ENCODE assay signal across 8 mouse cellular contexts in genomic region chr14:52256311-52257175, GRCm38 (mm10). TPM values are rescaled to one million over a fixed set of nuclear protein-coding genes. Genes with fewer than 3 reads are reported as not detected.
DNase-seq lines count a peak whose midpoint lies in the region; ATAC-seq lines count a peak whose summit lies in the region.

No protein-coding gene starts in this region.

- peak overlapping the region; percentile 74 for H3K4me3 ChIP-seq in heart, embryonic 16.5 days (ENCODE audit: low read length)
- H3K4me3 ChIP-seq in limb, embryonic 15.5 days, result peak overlapping the region; percentile 86
- H3K4me3 ChIP-seq in neural tube, embryonic 11.5 days (ENCODE audit: low read depth, low read length), result peak overlapping the region; percentile 92

- H3K4me1 ChIP-seq in heart, embryonic 16.5 days (ENCODE audit: control insufficient read depth, insufficient read depth, low read length), result peaks cover 7% of the 10 kb centered on the region
- peaks cover 8% of the 10 kb centered on the region for H3K4me1 ChIP-seq in limb, embryonic 15.5 days
- peaks cover 10% of the 10 kb centered on the region for H3K4me1 ChIP-seq in neural tube, embryonic 11.5 days (ENCODE audit: control insufficient read depth, insufficient read depth, low read length)

- peak overlapping the region; percentile 85 for H3K4me2 ChIP-seq in heart, embryonic 16.5 days (ENCODE audit: low read depth, low read length)
- H3K4me2 ChIP-seq in limb, embryonic 15.5 days, result peak overlapping the region; percentile 67
- H3K4me2 ChIP-seq in neural tube, embryonic 11.5 days (ENCODE audit: low read depth), result peak overlapping the region; percentile 52

- DNase-seq in CD4-positive, CD25-positive, alpha-beta regulatory T cell, adult 2 months (ENCODE audit: low read depth, low spot score), result peak; percentile 39
- DNase-seq in spleen, adult 12 weeks (ENCODE audit: low spot score), result peak; percentile 15
- DNase-seq in spleen, postnatal 14 days (ENCODE audit: low spot score in 2 of 2), result no peak
- DNase-seq in neural tube, embryonic 11.5 days (ENCODE audit: low spot score), result peak; percentile 23
- DNase-seq in testis, postnatal 10 days (ENCODE audit: low spot score), result no peak

- no peaks in the 10 kb centered on the region for H3K27me3 ChIP-seq in heart, embryonic 16.5 days (ENCODE audit: control insufficient read depth, insufficient read depth, low read length)
- H3K27me3 ChIP-seq in limb, embryonic 15.5 days, result no peaks in the 10 kb centered on the region
- H3K27me3 ChIP-seq in neural tube, embryonic 11.5 days (ENCODE audit: control insufficient read depth, insufficient read depth, low read length), result no peaks in the 10 kb centered on the region

- no peak for ATAC-seq in CD4-positive, CD25-positive, alpha-beta regulatory T cell, adult 4 months
- ATAC-seq in heart, embryonic 16.5 days (replicated peaks; ENCODE audit: extremely low read depth, insufficient read depth, low FRiP score), result no peak
- ATAC-seq in limb, embryonic 15.5 days (ENCODE audit: insufficient number of reproducible peaks, low FRiP score, low TSS enrichment, low read depth), result no peak
- ATAC-seq in neural tube, embryonic 11.5 days (ENCODE audit: insufficient read depth, low FRiP score, low TSS enrichment), result no peak

- peak overlapping the region; percentile 87 for H3K27ac ChIP-seq in heart, embryonic 16.5 days (ENCODE audit: low read length)
- peak overlapping the region; percentile 92 for H3K27ac ChIP-seq in limb, embryonic 15.5 days
- H3K27ac ChIP-seq in neural tube, embryonic 11.5 days (ENCODE audit: low read depth, low read length), result no peak overlapping the region; the same call in 1 of the 2 replicates

- H3K36me3 ChIP-seq in heart, embryonic 16.5 days (ENCODE audit: control insufficient read depth, insufficient read depth), result no peaks in the 10 kb centered on the region
- H3K36me3 ChIP-seq in limb, embryonic 15.5 days, result peaks cover 4% of the 10 kb centered on the region; the same call in 1 of the 2 replicates
- H3K36me3 ChIP-seq in neural tube, embryonic 11.5 days (ENCODE audit: control insufficient read depth, insufficient read depth, low read length), result no peaks in the 10 kb centered on the region

- no peaks in the 10 kb centered on the region for H3K9me3 ChIP-seq in heart, embryonic 16.5 days (replicated peaks; ENCODE audit: control insufficient read depth, low read length)
- H3K9me3 ChIP-seq in limb, embryonic 15.5 days, result no peaks in the 10 kb centered on the region
- H3K9me3 ChIP-seq in neural tube, embryonic 11.5 days (ENCODE audit: control insufficient read depth, low read length), result no peaks in the 10 kb centered on the region

- H3K9ac ChIP-seq in heart, embryonic 16.5 days (ENCODE audit: low read length), result peak overlapping the region; percentile 93
- peak overlapping the region; percentile 70 for H3K9ac ChIP-seq in limb, embryonic 15.5 days
- H3K9ac ChIP-seq in neural tube, embryonic 11.5 days (ENCODE audit: low read length), result peak overlapping the region; percentile 94

- WGBS in heart, embryonic 16.5 days, result 5% methylated on average over 18 of the region's 18 CpGs
- WGBS in limb, embryonic 15.5 days, result 6% methylated on average over 18 of the region's 18 CpGs
- WGBS in neural tube, embryonic 11.5 days, result 9% methylated on average over 18 of the region's 18 CpGs

RNA-seq across cellular contexts. Expression of gene Chd8, which starts 1.0 kb away (rescaled TPM):
- polyA plus RNA-seq in CD4-positive, CD25-positive, alpha-beta regulatory T cell, adult 4 months (2017; shearing (Covaris generic)), result 10 to 100 TPM; 76.7 to 83.0 TPM
- polyA plus RNA-seq in heart, embryonic 16.5 days (2015; fragmentation: Nextera tagmentation; extraction: Ambion mirVana), result 20.8 and 21.9 TPM in 2 replicates
- 27.5 and 31.9 TPM in 2 replicates for polyA plus RNA-seq in limb, embryonic 15.5 days (2015; fragmentation: Nextera tagmentation; extraction: Ambion mirVana)
- polyA plus RNA-seq in neural tube, embryonic 11.5 days (2014; fragmentation: Nextera tagmentation; extraction: Ambion mirVana), result 56.4 and 58.4 TPM in 2 replicates

RNA-seq across cellular contexts. Expression of gene Tox4, which starts 22.4 kb away (rescaled TPM):
- polyA plus RNA-seq in CD4-positive, CD25-positive, alpha-beta regulatory T cell, adult 4 months (2017; shearing (Covaris generic)), result 10 to 100 TPM; 67.6 to 86.8 TPM
- 28.8 and 33.7 TPM in 2 replicates for polyA plus RNA-seq in heart, embryonic 16.5 days (2015; fragmentation: Nextera tagmentation; extraction: Ambion mirVana)
- 41.8 and 45.8 TPM in 2 replicates for polyA plus RNA-seq in limb, embryonic 15.5 days (2015; fragmentation: Nextera tagmentation; extraction: Ambion mirVana)
- polyA plus RNA-seq in neural tube, embryonic 11.5 days (2014; fragmentation: Nextera tagmentation; extraction: Ambion mirVana), result 52.0 and 54.9 TPM in 2 replicates

RNA-seq across cellular contexts. Expression of gene Rab2b, which starts 22.8 kb away (rescaled TPM):
- 10 to 100 TPM; 17.0 to 25.5 TPM for polyA plus RNA-seq in CD4-positive, CD25-positive, alpha-beta regulatory T cell, adult 4 months (2017; shearing (Covaris generic))
- polyA plus RNA-seq in heart, embryonic 16.5 days (2015; fragmentation: Nextera tagmentation; extraction: Ambion mirVana), result 15.5 and 16.5 TPM in 2 replicates
- 24.0 and 25.0 TPM in 2 replicates for polyA plus RNA-seq in limb, embryonic 15.5 days (2015; fragmentation: Nextera tagmentation; extraction: Ambion mirVana)
- polyA plus RNA-seq in neural tube, embryonic 11.5 days (2014; fragmentation: Nextera tagmentation; extraction: Ambion mirVana), result 38.2 and 40.9 TPM in 2 replicates

RNA-seq across cellular contexts. Expression of gene Mettl3, which starts 48.4 kb away (rescaled TPM):
- 10 to 100 TPM; 48.2 to 65.2 TPM for polyA plus RNA-seq in CD4-positive, CD25-positive, alpha-beta regulatory T cell, adult 4 months (2017; shearing (Covaris generic))
- polyA plus RNA-seq in heart, embryonic 16.5 days (2015; fragmentation: Nextera tagmentation; extraction: Ambion mirVana), result 28.1 and 28.7 TPM in 2 replicates
- 36.6 and 41.6 TPM in 2 replicates for polyA plus RNA-seq in limb, embryonic 15.5 days (2015; fragmentation: Nextera tagmentation; extraction: Ambion mirVana)
- 47.1 and 54.6 TPM in 2 replicates for polyA plus RNA-seq in neural tube, embryonic 11.5 days (2014; fragmentation: Nextera tagmentation; extraction: Ambion mirVana)

RNA-seq across cellular contexts. Expression of gene Supt16, which starts 59.3 kb away (rescaled TPM):
- 10 to 100 TPM; 37.9 to 39.5 TPM for polyA plus RNA-seq in CD4-positive, CD25-positive, alpha-beta regulatory T cell, adult 4 months (2017; shearing (Covaris generic))
- polyA plus RNA-seq in heart, embryonic 16.5 days (2015; fragmentation: Nextera tagmentation; extraction: Ambion mirVana), result 26.4 and 28.1 TPM in 2 replicates
- 47.4 and 51.4 TPM in 2 replicates for polyA plus RNA-seq in limb, embryonic 15.5 days (2015; fragmentation: Nextera tagmentation; extraction: Ambion mirVana)
- 69.9 and 75.0 TPM in 2 replicates for polyA plus RNA-seq in neural tube, embryonic 11.5 days (2014; fragmentation: Nextera tagmentation; extraction: Ambion mirVana)

Comparison
In these comparisons a context has a peak if more than half of its experiments do, and no peak if none do; other contexts are left out.
1. DNase-seq: peak in CD4-positive, CD25-positive, alpha-beta regulatory T cell, adult 2 months (single experiment), spleen, adult 12 weeks (single experiment) and neural tube, embryonic 11.5 days (single experiment); none in spleen, postnatal 14 days (0 of 2) and testis, postnatal 10 days (single experiment).
2. Peak in every context shown above with its lines, with median percentiles within 50 percentile points of each other: H3K4me2 ChIP-seq, H3K4me3 ChIP-seq and H3K9ac ChIP-seq.